Mouse (Mus musculus) small intestine, adult 2 months (tissue): ENCODE results near the gene St3gal5.

Source experiments
- CTCF ChIP-seq: fragments of 200-500 bp; IDR thresholded peaks from 2 replicates; pipeline ENCODE4 v1.5.1; 2012; ENCODE audit warnings: low read depth, mild to moderate bottlenecking, control low read depth, inconsistent platforms, low read length, moderate library complexity, mixed read lengths; ENCODE audit not compliant: insufficient replicate concordance, insufficient read length; ENCODE audit errors: extremely low read depth
- POLR2A ChIP-seq: fragments of 200-500 bp; IDR thresholded peaks from 2 replicates; pipeline ENCODE4 v1.6.1; 2012; ENCODE audit warnings: low read depth, mild to moderate bottlenecking, control low read depth, inconsistent platforms, low read length, moderate library complexity

DNA sequence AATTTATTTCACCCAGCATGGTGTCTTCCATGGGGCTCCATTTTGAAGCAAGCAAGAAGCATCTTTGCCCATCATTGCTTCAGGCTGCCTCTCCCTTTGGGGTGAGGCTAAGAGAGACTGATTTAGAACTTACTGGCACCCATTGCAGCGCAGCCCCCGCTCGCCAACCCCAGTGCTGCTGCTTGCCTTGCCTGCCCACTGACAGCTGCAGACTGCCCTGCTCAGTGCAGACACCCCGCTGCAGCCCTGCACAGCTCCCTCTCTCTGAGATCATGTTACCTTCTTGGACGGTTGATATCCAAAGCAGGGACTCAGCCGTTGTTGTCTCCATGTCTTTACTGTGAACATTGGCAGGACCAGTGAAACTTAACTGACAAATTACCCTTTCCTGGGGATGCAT lies 15.2 kb downstream of the St3gal5 start:
- TF ChIP-seq CTCF (no peak), POLR2A (no peak)
